Mouse (Mus musculus): ENCODE measurements around the gene Aurkb.
"Not testable (repeated sequence)": the region's sequence is repeated elsewhere in the genome, so short reads cannot be mapped to it uniquely, and the experiment has no call there.

The Aurkb gene

GRCm38 (mm10) chr11:69087597-69087996, 42.1 kb downstream of the Aurkb start:
- peak; percentile 3 for DNase-seq

- DNase-seq, result peak; percentile 97
Measured at GRCm38 (mm10) chr11:69088103-69088855, 42.8 kb downstream of the Aurkb start, which contains the start of gene Vamp2. Gene Vamp2 (plus strand): TSS chr11:69088490.

- peak; percentile 18 for DNase-seq
Measured at GRCm38 (mm10) chr11:69088856-69089615, 43.6 kb downstream of the Aurkb start.

GRCm38 (mm10) chr11:69089616-69090290, 44.3 kb downstream of the Aurkb start:
- no peak for DNase-seq

GRCm38 (mm10) chr11:69090367-69090766, 44.9 kb downstream of the Aurkb start:
- peak; percentile 14 for DNase-seq

GRCm38 (mm10) chr11:69091566-69092385, 46.3 kb downstream of the Aurkb start:
- DNase-seq, result no peak

GRCm38 (mm10) chr11:69092386-69092751, 46.9 kb downstream of the Aurkb start:
- peak; percentile 81 for DNase-seq

- DNase-seq, result no peak
Measured at GRCm38 (mm10) chr11:69092871-69093270, 47.4 kb downstream of the Aurkb start.

GRCm38 (mm10) chr11:69093856-69094255, 48.4 kb downstream of the Aurkb start:
- DNase-seq, result not testable (repeated sequence)

- DNase-seq, result peak; percentile 98
Measured at GRCm38 (mm10) chr11:69094697-69095429, 49.4 kb downstream of the Aurkb start, which contains the start of gene Per1. Gene Per1 (plus strand): TSS chr11:69095217.

- DNase-seq, result no peak
Measured at GRCm38 (mm10) chr11:69095511-69096231, 50.2 kb downstream of the Aurkb start.

GRCm38 (mm10) chr11:69096360-69096986, 51.0 kb downstream of the Aurkb start:
- DNase-seq, result no peak

GRCm38 (mm10) chr11:69096987-69097900, 51.8 kb downstream of the Aurkb start:
- peak; percentile 96 for DNase-seq

GRCm38 (mm10) chr11:69098039-69098761, 52.8 kb downstream of the Aurkb start:
- DNase-seq, result no peak

- peak; percentile 95 for DNase-seq
Measured at GRCm38 (mm10) chr11:69098762-69099091, 53.3 kb downstream of the Aurkb start.

- peak; percentile 74 for DNase-seq
Measured at GRCm38 (mm10) chr11:69099177-69099914, 53.9 kb downstream of the Aurkb start.

- DNase-seq, result peak; percentile 91
Measured at GRCm38 (mm10) chr11:69099915-69100345, 54.5 kb downstream of the Aurkb start.

All from right cerebral cortex, postnatal 14 days (tissue).